In the genomic region with DNA sequence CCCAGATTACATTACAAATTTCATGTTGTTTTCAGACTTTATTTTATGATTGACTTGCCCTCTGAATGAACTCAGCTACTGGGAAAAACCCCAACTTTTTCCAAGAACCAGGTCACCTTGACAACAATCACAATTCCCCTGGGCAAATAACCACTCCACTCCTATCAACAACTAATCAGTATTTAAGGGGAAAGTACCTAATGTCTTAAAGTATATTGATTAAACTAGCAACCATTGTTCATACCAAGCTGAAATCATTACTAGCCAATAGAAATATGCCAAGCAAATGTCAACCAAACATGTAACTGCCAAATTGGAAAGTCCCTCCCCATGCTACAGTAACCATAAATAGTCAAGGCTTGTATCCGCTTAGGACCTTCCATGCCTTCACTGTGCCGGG, we compare ENCODE assay signal across 28 mouse cellular contexts. TPM values are rescaled to one million over a fixed set of nuclear protein-coding genes. Genes with fewer than 3 reads are reported as not detected.
DNase-seq lines count a peak whose midpoint lies in the region; ATAC-seq and TF ChIP-seq lines count a peak whose summit lies in the region.
"Had no signal": no experiment of that assay in that cellular context is flagged by ENCODE, and none has a peak within 500 bp of the region (broad histone marks: within the 10 kb centered on the region; RNA-seq: fewer than 3 reads in every experiment).

No protein-coding gene starts in this region.

- no peak for ATAC-seq in liver, embryonic 12.5 days
- ATAC-seq in activated CD4-positive, CD25-positive, alpha-beta regulatory T cell, adult 4 months, result peak; percentile 36
- ATAC-seq in inflammation-experienced regulatory T-cells, adult 6 months, result peak; percentile 32
- no peak for ATAC-seq in monocyte, adult 5-6 weeks (replicated peaks; ENCODE audit: insufficient number of reproducible peaks, low FRiP score, low TSS enrichment, poor library complexity, severe bottlenecking)
- ATAC-seq: forebrain, embryonic 16.5 days; hindbrain, embryonic 16.5 days; intestine, embryonic 15.5 days; Patski had no signal

- no peaks in the 10 kb centered on the region for H3K36me3 ChIP-seq in liver, adult 2 months (ENCODE audit: control insufficient read depth, insufficient read depth, low read length)
- H3K36me3 ChIP-seq in liver, embryonic 12.5 days, result no peaks in the 10 kb centered on the region
- no peaks in the 10 kb centered on the region for H3K36me3 ChIP-seq in midbrain, embryonic 10.5 days
- H3K36me3 ChIP-seq: embryonic facial prominence, embryonic 13.5 days; forebrain, embryonic 12.5 days; heart, embryonic 12.5 days; hindbrain, embryonic 10.5 days; intestine, embryonic 15.5 days had no signal

- no peak overlapping the region for H3K4me2 ChIP-seq in liver, embryonic 12.5 days
- H3K4me2 ChIP-seq: embryonic facial prominence, embryonic 13.5 days; forebrain, embryonic 12.5 days; heart, embryonic 12.5 days; intestine, embryonic 15.5 days had no signal

- no peaks in the 10 kb centered on the region for H3K79me2 ChIP-seq in liver, adult 2 months (ENCODE audit: control insufficient read depth, insufficient read depth, low read length)

- TF ChIP-seq POLR2A in liver, adult 2 months (IDR thresholded peaks at IDR 0.05; ENCODE audit: extremely low read depth, insufficient read depth, low read length), result no peak

- no peaks in the 10 kb centered on the region for H3K4me1 ChIP-seq in liver, adult 2 months (ENCODE audit: control insufficient read depth, insufficient read depth, low read length)
- H3K4me1 ChIP-seq in liver, embryonic 12.5 days, result no peaks in the 10 kb centered on the region
- H3K4me1 ChIP-seq in midbrain, embryonic 10.5 days, result no peaks in the 10 kb centered on the region
- H3K4me1 ChIP-seq: embryonic facial prominence, embryonic 13.5 days; forebrain, embryonic 12.5 days; heart, embryonic 12.5 days; hindbrain, embryonic 10.5 days; intestine, embryonic 15.5 days had no signal

- WGBS in liver, adult 2 months, result 95% methylated on average over 2 of the region's 2 CpGs
- WGBS in liver, embryonic 12.5 days (ENCODE audit: insufficient replicate concordance), result 82% methylated on average over 2 of the region's 2 CpGs
- WGBS in midbrain, embryonic 10.5 days, result 89% methylated on average over 2 of the region's 2 CpGs

- H3K9ac ChIP-seq in liver, adult 2 months (ENCODE audit: low read depth, low read length), result no peak overlapping the region
- no peak overlapping the region for H3K9ac ChIP-seq in liver, embryonic 12.5 days
- H3K9ac ChIP-seq: embryonic facial prominence, embryonic 13.5 days; forebrain, embryonic 12.5 days; heart, embryonic 12.5 days; intestine, embryonic 15.5 days had no signal

- no peak for TF ChIP-seq CTCF in liver, adult 2 months (IDR thresholded peaks at IDR 0.05; ENCODE audit: low read depth, low read length)

- no peak overlapping the region for H3K4me3 ChIP-seq in liver, adult 2 months (ENCODE audit: insufficient read depth, low read depth, low read length)
- no peak overlapping the region for H3K4me3 ChIP-seq in liver, embryonic 12.5 days
- no peak overlapping the region for H3K4me3 ChIP-seq in midbrain, embryonic 10.5 days
- H3K4me3 ChIP-seq: embryonic facial prominence, embryonic 13.5 days; forebrain, embryonic 12.5 days; heart, adult 2 months; heart, embryonic 12.5 days; hindbrain, embryonic 10.5 days; intestine, embryonic 15.5 days had no signal

- H3K9me3 ChIP-seq in liver, embryonic 12.5 days (replicated peaks), result no peaks in the 10 kb centered on the region
- no peaks in the 10 kb centered on the region; the same call in 1 of the 2 replicates for H3K9me3 ChIP-seq in midbrain, embryonic 10.5 days (replicated peaks)
- H3K9me3 ChIP-seq: embryonic facial prominence, embryonic 13.5 days; forebrain, embryonic 12.5 days; hindbrain, embryonic 10.5 days; intestine, embryonic 15.5 days had no signal

- DNase-seq in liver, adult 2 months (ENCODE audit: extremely low read depth, low read depth, low spot score), result peak; percentile 70
- no peak for DNase-seq in cerebellum, adult 8-10 months
- no peak for DNase-seq in adrenal gland, adult 18-20 months (ENCODE audit: low spot score in 2 of 2)
- no peak for DNase-seq in midbrain, embryonic 10.5 days (ENCODE audit: low spot score)
- DNase-seq: adrenal gland, postnatal 10 days; cerebellum, adult 11-12 months; cerebellum, adult 9-11 months; cerebellum, postnatal 36 days; gastrocnemius, postnatal 10 days; heart, adult 2 months had no signal

- H3K27ac ChIP-seq in liver, adult 2 months (replicated peaks; ENCODE audit: insufficient read depth, low read depth, low read length), result no peak overlapping the region
- no peak overlapping the region for H3K27ac ChIP-seq in liver, embryonic 12.5 days
- H3K27ac ChIP-seq in midbrain, embryonic 10.5 days (replicated peaks), result no peak overlapping the region
- H3K27ac ChIP-seq: embryonic facial prominence, embryonic 13.5 days; forebrain, embryonic 12.5 days; heart, adult 2 months; hindbrain, embryonic 10.5 days; intestine, embryonic 15.5 days had no signal

- H3K27me3 ChIP-seq in liver, adult 2 months (ENCODE audit: control insufficient read depth, insufficient read depth, low read length), result no peaks in the 10 kb centered on the region
- no peaks in the 10 kb centered on the region for H3K27me3 ChIP-seq in liver, embryonic 12.5 days (replicated peaks)
- H3K27me3 ChIP-seq in midbrain, embryonic 10.5 days (ENCODE audit: low read depth, poor library complexity, severe bottlenecking), result no peaks in the 10 kb centered on the region
- H3K27me3 ChIP-seq: embryonic facial prominence, embryonic 13.5 days; forebrain, embryonic 12.5 days; heart, embryonic 12.5 days; intestine, embryonic 15.5 days; Patski had no signal

RNA-seq across cellular contexts. Expression of a gene that starts 9.3 kb away (rescaled TPM):
- 52.2 TPM in 2 replicates for total RNA-seq in liver, adult 2 months (2014; rRNA removed)
- 22.3 and 27.8 TPM in 2 replicates for polyA plus RNA-seq in liver, adult 2 months (2012; rRNA removed)
- 32.7 and 32.9 TPM in 2 replicates for polyA plus RNA-seq in liver, embryonic 12.5 days (2016; fragmentation: Nextera tagmentation; extraction: Ambion mirVana)
- polyA plus RNA-seq in activated CD4-positive, CD25-positive, alpha-beta regulatory T cell, adult 4 months (2017; shearing (Covaris generic)), result 10 to 100 TPM; 23.7 to 38.9 TPM
- 10 to 100 TPM; 31.6 to 43.9 (median 38.0) TPM for polyA plus RNA-seq in inflammation-experienced regulatory T-cells, adult 6 months (2017; shearing (Covaris generic))
- 75.8 to 125 TPM (median 95.0 TPM) in 3 replicates for total RNA-seq in monocyte, adult 5-6 weeks (2017)
- total RNA-seq in adrenal gland, adult 18-20 months (2021), result 100 to 1,000 TPM in 1 of 2 experiments, 10 to 100 TPM in 1; 83.7 to 121 TPM
- 69.5 and 88.0 TPM in 2 replicates for polyA plus RNA-seq in midbrain, embryonic 10.5 days (2016; fragmentation: Nextera tagmentation; extraction: Ambion mirVana)

RNA-seq across cellular contexts. Expression of a gene that starts 10.3 kb away (rescaled TPM):
- 11.8 and 13.0 TPM in 2 replicates for total RNA-seq in liver, adult 2 months (2014; rRNA removed)
- polyA plus RNA-seq in liver, adult 2 months (2012; rRNA removed), result 2.7 and 3.8 TPM in 2 replicates
- polyA plus RNA-seq in liver, embryonic 12.5 days (2016; fragmentation: Nextera tagmentation; extraction: Ambion mirVana), result 0.66 and 0.77 TPM in 2 replicates
- 1 to 10 TPM; 1.4 to 6.6 TPM for polyA plus RNA-seq in activated CD4-positive, CD25-positive, alpha-beta regulatory T cell, adult 4 months (2017; shearing (Covaris generic))
- 1 to 10 TPM; 2.7 to 8.7 (median 2.9) TPM for polyA plus RNA-seq in inflammation-experienced regulatory T-cells, adult 6 months (2017; shearing (Covaris generic))
- total RNA-seq in monocyte, adult 5-6 weeks (2017), result 3.0 to 13.1 TPM (median 4.2 TPM) in 3 replicates
- 1 to 10 TPM; 4.5 to 6.2 TPM for total RNA-seq in adrenal gland, adult 18-20 months (2021)
- 3.6 and 4.6 TPM in 2 replicates for polyA plus RNA-seq in midbrain, embryonic 10.5 days (2016; fragmentation: Nextera tagmentation; extraction: Ambion mirVana)

RNA-seq across cellular contexts. Expression of a gene that starts 31.3 kb away (rescaled TPM):
- total RNA-seq in liver, adult 2 months (2014; rRNA removed), result not detected in 2 replicates
- not detected in 2 replicates for polyA plus RNA-seq in liver, adult 2 months (2012; rRNA removed)
- polyA plus RNA-seq in liver, embryonic 12.5 days (2016; fragmentation: Nextera tagmentation; extraction: Ambion mirVana), result 0.21 TPM in 1 of 2 replicates, not detected in the other
- 1 to 10 TPM; 1.3 to 1.9 TPM for polyA plus RNA-seq in activated CD4-positive, CD25-positive, alpha-beta regulatory T cell, adult 4 months (2017; shearing (Covaris generic))
- polyA plus RNA-seq in inflammation-experienced regulatory T-cells, adult 6 months (2017; shearing (Covaris generic)), result 1 to 10 TPM in 2 of 3 experiments, not detected in 1; 1.5 to 4.0 TPM
- not detected in 3 replicates for total RNA-seq in monocyte, adult 5-6 weeks (2017)
- not detected for total RNA-seq in adrenal gland, adult 18-20 months (2021)
- polyA plus RNA-seq in midbrain, embryonic 10.5 days (2016; fragmentation: Nextera tagmentation; extraction: Ambion mirVana), result 0.32 TPM in 1 of 2 replicates, not detected in the other
- total RNA-seq: adrenal gland, postnatal 10 days; gastrocnemius, postnatal 10 days; heart, adult 2 months; heart, postnatal 25 days; MEL had no signal
- polyA plus RNA-seq: brain, embryonic 14.5 days; frontal cortex, adult 2 months; gonadal fat pad, adult 2 months; heart, adult 2 months; heart, embryonic 12.5 days; heart, embryonic 16.5 days; hindbrain, embryonic 10.5 days; intestine, embryonic 15.5 days had no signal

RNA-seq across cellular contexts. Expression of a gene that starts 47.7 kb away (rescaled TPM):
- total RNA-seq in liver, adult 2 months (2014; rRNA removed), result 0.54 and 1.0 TPM in 2 replicates
- polyA plus RNA-seq in liver, adult 2 months (2012; rRNA removed), result 0.04 and 0.11 TPM in 2 replicates
- 4.3 and 4.9 TPM in 2 replicates for polyA plus RNA-seq in liver, embryonic 12.5 days (2016; fragmentation: Nextera tagmentation; extraction: Ambion mirVana)
- not detected for polyA plus RNA-seq in activated CD4-positive, CD25-positive, alpha-beta regulatory T cell, adult 4 months (2017; shearing (Covaris generic))
- polyA plus RNA-seq in inflammation-experienced regulatory T-cells, adult 6 months (2017; shearing (Covaris generic)), result not detected
- 2.0 to 2.2 TPM (median 2.0 TPM) in 3 replicates for total RNA-seq in monocyte, adult 5-6 weeks (2017)
- total RNA-seq in adrenal gland, adult 18-20 months (2021), result 1 to 10 TPM; 3.3 to 4.2 TPM
- 33.1 and 35.9 TPM in 2 replicates for polyA plus RNA-seq in midbrain, embryonic 10.5 days (2016; fragmentation: Nextera tagmentation; extraction: Ambion mirVana)
- total RNA-seq: MEL had no signal

Comparison
In these comparisons a context has a peak if more than half of its experiments do, and no peak if none do; other contexts are left out.
1. ATAC-seq: peak in activated CD4-positive, CD25-positive, alpha-beta regulatory T cell, adult 4 months (single experiment) and inflammation-experienced regulatory T-cells, adult 6 months (single experiment); none in liver, embryonic 12.5 days (single experiment) and monocyte, adult 5-6 weeks (single experiment).